Mouse (Mus musculus) heart, adult 2 months (tissue): ENCODE data around the gene Ddah2. TPM values are rescaled to one million over a fixed set of nuclear protein-coding genes. Genes with fewer than 3 reads are reported as not detected.

ENCODE experiments used
- DNase-seq, 2 experiments: peaks; one replicate each; pipeline ENCODE4 v3.0.0; 2021
- H3K27ac ChIP-seq: fragments of 200-600 bp; 2 replicates; pipeline ENCODE4 v1.8.1; 2022
- H3K27me3 ChIP-seq: fragments of 200-500 bp; 2 replicates; pipeline ENCODE4 v1.6.1; 2012; ENCODE audit warnings: mild to moderate bottlenecking, low read length, inconsistent platforms, mixed read lengths; ENCODE audit not compliant: control insufficient read depth, insufficient read depth
- H3K36me3 ChIP-seq: fragments of 200-500 bp; 2 replicates; pipeline ENCODE4 v1.6.1; 2012; ENCODE audit warnings: low read length, inconsistent platforms; ENCODE audit not compliant: control insufficient read depth, insufficient read depth
- H3K4me1 ChIP-seq: fragments of 200-500 bp; 2 replicates; pipeline ENCODE4 v1.6.1; 2011; ENCODE audit warnings: low read length; ENCODE audit not compliant: control insufficient read depth, insufficient read depth
- H3K4me3 ChIP-seq: fragments of 200-600 bp; 2 replicates; pipeline ENCODE4 v1.8.1; 2022
- H3K79me2 ChIP-seq: fragments of 200-500 bp; replicated peaks from 2 replicates; pipeline ENCODE4 v1.6.1; 2012; ENCODE audit warnings: mild to moderate bottlenecking, inconsistent platforms, low read length, moderate library complexity, mixed read lengths; ENCODE audit not compliant: control insufficient read depth, insufficient read depth
- H3K9ac ChIP-seq: fragments of 200-500 bp; 2 replicates; pipeline ENCODE4 v1.6.1; 2012; ENCODE audit warnings: low read depth, mild to moderate bottlenecking, control low read depth, inconsistent platforms, low read length, mixed read lengths
- CTCF ChIP-seq: fragments of 200-600 bp; IDR thresholded peaks from 2 replicates; pipeline ENCODE4 v1.8.1; 2022; ENCODE audit warnings: antibody characterized with exemption, mild to moderate bottlenecking, moderate library complexity
- EP300 ChIP-seq: fragments of 200-500 bp; IDR thresholded peaks from 2 replicates; pipeline ENCODE4 v1.6.1; 2011; ENCODE audit warnings: low read depth, low read length, control low read depth; ENCODE audit not compliant: insufficient read depth
- POLR2A ChIP-seq: fragments of 200-500 bp; IDR thresholded peaks from 2 replicates; pipeline ENCODE4 v1.6.1; 2011; ENCODE audit warnings: mild to moderate bottlenecking, low read depth, low read length, control low read depth; ENCODE audit not compliant: insufficient read depth
- WGBS: fragments of 180-500 bp; shearing (Covaris S2); methylation state at CpG from one replicate; pipeline ENCODE4 v1.1.7; 2018; 5-methylcytosine and 5-hydroxymethylcytosine counted together
- intact Hi-C: fragments of 180-260 bp; cut with DNase I; formaldehyde crosslinking; loops from one replicate; pipeline ENCODE4 v1.15.1; 2025
- polyA plus RNA-seq: library from polyadenylated mRNA; depleted of rRNA; stranded (reverse); fragments of >200 nt; gene quantifications from 2 replicates; pipeline ENCODE4 v1.2.3, GENCODE M21; 2012
- total RNA-seq, 2 experiments: library from RNA; stranded (reverse); gene quantifications; 2 replicates each; pipeline ENCODE4 v1.2.3; 2021

Gene Ddah2
- total and polyA plus RNA-seq, 3 experiments: 20.0 to 31.4 (median 20.5) TPM

DNA sequence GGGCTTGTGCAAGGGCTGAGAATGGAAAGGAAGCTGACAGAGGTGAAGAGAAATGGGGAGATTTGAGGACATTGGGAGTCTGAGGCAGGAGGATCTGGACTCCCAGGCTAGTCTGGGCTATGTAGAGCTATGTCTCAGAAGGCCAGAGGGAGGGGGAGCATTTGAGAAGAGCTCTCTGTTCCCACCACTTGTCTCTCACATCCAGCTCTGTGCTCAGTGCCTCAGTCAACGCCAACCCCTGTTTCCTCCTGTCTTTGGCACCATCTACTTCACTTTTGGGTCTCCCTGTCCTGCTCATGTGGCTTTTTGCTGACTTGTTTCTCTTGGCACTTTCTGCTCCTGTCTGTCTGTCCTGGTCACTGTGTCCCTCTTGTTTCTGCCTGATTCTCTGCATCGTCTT, 18.4 kb downstream of the Ddah2 start:
- intact Hi-C loops: no loop called here
- no peaks in the 10 kb centered on the region for H3K79me2 ChIP-seq
- peak overlapping the region; percentile 73 for H3K9ac ChIP-seq
- DNase-seq: no peak
- H3K36me3 ChIP-seq: no peaks in the 10 kb centered on the region
- peaks cover 8% of the 10 kb centered on the region for H3K4me1 ChIP-seq
- no peak for TF ChIP-seq EP300
- no peak for TF ChIP-seq POLR2A
- no peak for TF ChIP-seq CTCF
- H3K4me3 ChIP-seq: peak overlapping the region; percentile 57
- no peaks in the 10 kb centered on the region for H3K27me3 ChIP-seq
- 34% methylated on average over 2 of the region's 2 CpGs for WGBS
- H3K27ac ChIP-seq: peak overlapping the region; percentile 68

DNA sequence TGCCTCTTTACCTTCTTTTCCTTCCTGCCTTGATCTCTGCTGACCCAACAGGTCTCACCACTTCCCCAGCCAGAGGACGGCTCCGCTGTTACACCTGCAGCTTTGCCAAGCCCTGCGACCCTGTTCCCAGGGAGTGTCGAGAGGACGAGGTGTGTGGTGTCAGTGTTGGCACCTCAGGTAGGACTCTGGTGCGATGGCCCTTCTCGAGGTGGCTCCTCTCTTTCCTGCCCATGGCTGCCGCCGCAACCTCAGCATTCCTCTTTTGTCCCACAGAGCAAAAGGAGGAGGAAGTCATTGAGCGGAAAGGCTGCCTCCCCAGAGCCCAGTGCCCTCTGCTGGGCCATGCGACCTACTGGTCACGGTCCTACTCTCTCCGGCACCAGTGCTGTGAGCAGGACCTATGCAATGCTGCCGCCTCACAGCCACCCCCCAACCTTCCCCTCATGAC, 19.0 kb downstream of the Ddah2 start, which contains the start of gene Ly6g6d:
TSS of gene Ly6g6d (minus strand) at position 280 of the 448 bp plus-strand sequence.
- intact Hi-C loops: loop anchor here (1.0 kb wide), 1 partner anchor 57 kb away; no protein-coding TSS in a partner anchor
- peak; percentile 76 for TF ChIP-seq CTCF
- peak; percentile 55; the same call in 1 of the 2 replicates for TF ChIP-seq POLR2A
- no peak for TF ChIP-seq EP300
- no peaks in the 10 kb centered on the region for H3K36me3 ChIP-seq
- peak within 1 kb of the TSS; percentile 57 for H3K4me3 ChIP-seq
- peaks cover 8% of the 10 kb centered on the region for H3K4me1 ChIP-seq
- DNase-seq: peak; percentile 69 to 73
- H3K79me2 ChIP-seq: no peaks in the 10 kb centered on the region
- WGBS: 10% methylated on average over 14 of the region's 14 CpGs
- H3K27ac ChIP-seq: peak within 1 kb of the TSS; percentile 68
- no peaks in the 10 kb centered on the region for H3K27me3 ChIP-seq
- peak within 1 kb of the TSS; percentile 73 for H3K9ac ChIP-seq

DNA sequence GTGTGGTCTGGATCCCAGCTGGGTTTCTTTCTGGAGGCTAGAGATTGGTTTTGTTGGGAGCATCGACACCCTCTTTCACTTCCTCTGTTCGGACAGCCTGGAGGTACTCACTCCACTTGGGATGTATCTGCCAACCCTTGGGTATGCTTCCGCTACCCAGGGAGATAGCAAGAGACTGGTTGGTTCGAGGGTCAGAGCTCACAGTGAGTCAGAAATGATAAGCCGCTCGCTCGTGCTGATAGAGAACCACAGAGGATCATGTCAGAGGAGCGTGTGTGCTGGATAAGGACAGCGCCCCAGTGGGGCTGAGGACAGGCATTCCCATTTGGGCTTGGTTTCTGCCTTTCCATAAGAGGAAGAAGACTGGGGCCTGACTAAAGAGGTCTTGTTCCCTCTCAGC, 20.9 kb downstream of the Ddah2 start:
- Histone ChIP-seq H3K36me3 (no peaks in the 10 kb centered on the region), H3K27ac (no peak overlapping the region), H3K9ac (no peak overlapping the region), H3K27me3 (no peaks in the 10 kb centered on the region), H3K4me1 (peaks cover 8% of the 10 kb centered on the region), H3K4me3 (no peak overlapping the region), H3K79me2 (no peaks in the 10 kb centered on the region)
- peak in 1 of 2 experiments; percentile 26 for DNase-seq
- whole genome bisulfite sequencing: 11% methylated on average over 9 of the region's 9 CpGs
- TF ChIP-seq CTCF: peak; percentile 8; the same call in 1 of the 2 replicates
- TF ChIP-seq EP300: no peak
- intact Hi-C loops: no loop called here

DNA sequence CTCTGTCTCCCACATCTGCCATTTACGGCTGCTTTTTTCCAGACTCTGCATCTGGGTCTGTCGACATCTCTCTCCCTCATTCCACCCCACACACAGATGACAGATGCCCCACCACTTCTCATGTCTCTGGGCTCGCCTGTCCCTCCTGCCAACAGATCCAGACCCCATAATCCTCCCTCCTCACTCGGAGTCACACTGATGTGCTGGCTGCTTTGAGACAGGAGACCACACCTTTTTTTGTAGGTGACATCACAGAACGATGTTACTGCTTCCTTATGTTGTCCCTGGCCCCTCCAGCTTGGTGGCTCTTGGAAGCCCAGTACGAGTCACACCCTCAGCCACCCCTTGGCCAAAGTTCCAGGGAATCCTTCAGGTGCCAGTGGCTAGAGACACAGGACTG, 21.4 kb downstream of the Ddah2 start:
- TF ChIP-seq POLR2A (no peak), CTCF (no peak), EP300 (no peak)
- peaks cover 8% of the 10 kb centered on the region for H3K4me1 ChIP-seq
- no peak overlapping the region for H3K9ac ChIP-seq
- H3K36me3 ChIP-seq: no peaks in the 10 kb centered on the region
- 35% methylated on average over 6 of the region's 6 CpGs for WGBS
- no peak overlapping the region for H3K27ac ChIP-seq
- H3K27me3 ChIP-seq: no peaks in the 10 kb centered on the region
- H3K4me3 ChIP-seq: no peak overlapping the region
- H3K79me2 ChIP-seq: no peaks in the 10 kb centered on the region
- no peak for DNase-seq
- intact Hi-C loops: no loop called here

DNA sequence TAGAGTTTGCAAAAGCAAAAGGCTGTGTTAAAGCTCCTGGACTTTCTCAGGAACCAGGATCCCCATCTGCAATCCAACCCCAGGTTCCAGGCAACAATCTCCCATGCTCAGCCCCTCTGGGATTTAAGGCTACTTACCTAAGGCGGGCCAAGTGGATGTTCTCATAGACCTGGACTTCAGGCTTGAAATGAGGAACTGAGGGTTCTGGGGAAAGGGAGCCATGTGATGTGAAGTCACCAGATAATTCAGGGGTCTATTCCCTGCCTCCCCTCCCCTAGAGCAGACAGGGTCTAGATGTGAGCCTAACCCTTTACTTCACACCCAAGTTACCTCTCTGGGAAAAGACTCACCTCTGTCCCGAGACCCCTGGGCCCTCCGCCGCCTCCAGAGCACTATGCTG, 21.9 kb downstream of the Ddah2 start:
- no peak for DNase-seq
- H3K4me3 ChIP-seq: no peak overlapping the region
- intact Hi-C loops: no loop called here
- no peaks in the 10 kb centered on the region for H3K27me3 ChIP-seq
- H3K79me2 ChIP-seq: no peaks in the 10 kb centered on the region
- H3K9ac ChIP-seq: no peak overlapping the region
- H3K36me3 ChIP-seq: no peaks in the 10 kb centered on the region
- no peak overlapping the region for H3K27ac ChIP-seq
- H3K4me1 ChIP-seq: peaks cover 8% of the 10 kb centered on the region
- 93% methylated on average over 4 of the region's 4 CpGs for WGBS
- TF ChIP-seq POLR2A (no peak), EP300 (no peak), CTCF (no peak)

DNA sequence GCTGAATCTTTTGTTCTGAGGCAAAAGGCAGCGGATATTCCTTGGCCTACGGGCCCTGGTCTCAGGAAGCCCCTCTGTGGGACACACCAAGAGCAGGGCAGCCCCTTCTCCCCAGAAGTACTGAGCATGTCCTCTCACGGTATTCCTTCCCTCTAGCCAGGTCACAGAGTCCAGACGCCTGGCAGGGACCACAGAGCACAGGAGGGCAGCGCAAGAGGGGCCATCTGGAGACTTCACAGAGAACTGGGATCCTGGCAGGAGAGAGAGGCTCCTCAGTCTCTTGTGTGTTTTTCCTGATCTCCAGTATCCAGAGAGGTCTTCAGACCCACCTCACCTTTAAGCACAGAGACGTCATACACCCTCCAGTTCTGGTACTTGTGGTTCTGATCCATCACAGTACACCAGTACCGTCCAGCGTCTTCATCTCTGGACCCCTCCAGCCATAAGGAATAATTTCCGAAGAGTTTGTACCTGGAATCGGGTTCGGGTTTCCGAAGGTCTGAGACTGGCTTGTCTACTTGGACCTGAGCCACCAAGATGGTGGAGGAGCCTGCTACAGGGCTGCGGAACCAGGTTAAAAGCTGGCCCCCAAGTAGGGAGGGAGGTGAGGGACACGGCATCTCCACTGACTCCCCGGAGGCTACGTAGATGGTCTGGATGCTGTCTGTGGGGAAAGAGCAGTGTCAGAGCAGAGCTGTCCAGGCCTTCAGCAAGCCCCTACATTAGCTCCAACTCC, 24.2 kb downstream of the Ddah2 start:
- H3K27ac ChIP-seq: no peak overlapping the region
- DNase-seq: no peak
- H3K36me3 ChIP-seq: no peaks in the 10 kb centered on the region
- no peaks in the 10 kb centered on the region for H3K79me2 ChIP-seq
- no peak for TF ChIP-seq POLR2A
- TF ChIP-seq EP300: no peak
- TF ChIP-seq CTCF: no peak
- no peaks in the 10 kb centered on the region for H3K27me3 ChIP-seq
- 90% methylated on average over 16 of the region's 16 CpGs for WGBS
- H3K4me3 ChIP-seq: no peak overlapping the region
- no peak overlapping the region for H3K9ac ChIP-seq
- H3K4me1 ChIP-seq: peaks cover 3% of the 10 kb centered on the region; the same call in 1 of the 2 replicates
- intact Hi-C loops: no loop called here
